Mouse (Mus musculus) hindbrain, embryonic 13.5 days (tissue): ENCODE results near the gene Slc17a4. TPM values are rescaled to one million over a fixed set of nuclear protein-coding genes. Genes with fewer than 3 reads are reported as not detected.

Source experiments
- ATAC-seq: fragments of 200-750 bp; cut with Nextera tagmentation; 2 replicates; pipeline ENCODE4 v1.8.0; 2017; ENCODE audit warnings: moderate TSS enrichment; ENCODE audit not compliant: low FRiP score
- H3K27ac ChIP-seq: fragments of 300-500 bp; sonication (generic); 2 replicates; pipeline ENCODE4 v1.5.1; 2015; ENCODE audit warnings: inconsistent platforms, mild to moderate bottlenecking, moderate library complexity
- H3K27me3 ChIP-seq: fragments of 300-500 bp; sonication (generic); 2 replicates; pipeline ENCODE4 v1.6.1; 2015; ENCODE audit warnings: mild to moderate bottlenecking, inconsistent platforms
- H3K36me3 ChIP-seq: fragments of 300-500 bp; sonication (generic); 2 replicates; pipeline ENCODE4 v1.6.1; 2015; ENCODE audit warnings: mild to moderate bottlenecking, inconsistent platforms
- H3K4me1 ChIP-seq: fragments of 300-500 bp; sonication (generic); replicated peaks from 2 replicates; pipeline ENCODE4 v1.6.1; 2015; ENCODE audit warnings: inconsistent platforms
- H3K4me2 ChIP-seq: fragments of 300-500 bp; sonication (generic); 2 replicates; pipeline ENCODE4 v1.6.1; 2015; ENCODE audit warnings: inconsistent platforms, mild to moderate bottlenecking, moderate library complexity
- H3K4me3 ChIP-seq: fragments of 300-500 bp; sonication (generic); 2 replicates; pipeline ENCODE4 v1.5.1; 2015; ENCODE audit warnings: mild to moderate bottlenecking, inconsistent platforms
- H3K9ac ChIP-seq: fragments of 300-500 bp; sonication (generic); 2 replicates; pipeline ENCODE4 v1.6.1; 2015; ENCODE audit warnings: mild to moderate bottlenecking, inconsistent platforms
- H3K9me3 ChIP-seq: fragments of 300-500 bp; sonication (generic); 2 replicates; pipeline ENCODE4 v1.6.1; 2016; ENCODE audit warnings: inconsistent platforms
- WGBS: fragments of 180-500 bp; shearing (Covaris S2); methylation state at CpG from one replicate; pipeline ENCODE4 v1.1.7; 2015; 5-methylcytosine and 5-hydroxymethylcytosine counted together
- polyA plus RNA-seq: library from polyadenylated mRNA; unstranded; fragments of >200 nt; fragmentation: Nextera tagmentation; extraction: Ambion mirVana; gene quantifications from 2 replicates; pipeline ENCODE4 v1.2.1, GENCODE M21; 2015

Slc17a4 gene
- polyA plus RNA-seq, 1 experiment from 2014 or later, result 0.09 TPM

- Histone ChIP-seq H3K4me2 (no peak overlapping the region), H3K4me3 (no peak overlapping the region), H3K27me3 (no peaks in the 10 kb centered on the region), H3K9me3 (no peaks in the 10 kb centered on the region), H3K4me1 (no peaks in the 10 kb centered on the region), H3K36me3 (no peaks in the 10 kb centered on the region), H3K27ac (no peak overlapping the region), H3K9ac (no peak overlapping the region)
- WGBS, result 85% methylated on average over 3 of the region's 3 CpGs
- no peak for ATAC-seq
Observed at GRCm38 (mm10) chr13:23887026-23887725, 27.6 kb downstream of the Slc17a4 start.

GRCm38 (mm10) chr13:23885540-23885939 is 29.3 kb downstream of the Slc17a4 start:
- Histone ChIP-seq H3K9me3 (no peaks in the 10 kb centered on the region), H3K27ac (no peak overlapping the region), H3K36me3 (no peaks in the 10 kb centered on the region), H3K4me2 (no peak overlapping the region), H3K4me3 (no peak overlapping the region), H3K4me1 (no peaks in the 10 kb centered on the region), H3K9ac (no peak overlapping the region), H3K27me3 (no peaks in the 10 kb centered on the region)
- WGBS, result 37% methylated on average over 2 of the region's 2 CpGs
- no peak for ATAC-seq

- 92% methylated on average over 5 of the region's 5 CpGs for WGBS
- no peaks in the 10 kb centered on the region for H3K36me3 ChIP-seq
- H3K4me1 ChIP-seq, result no peaks in the 10 kb centered on the region
- H3K27me3 ChIP-seq, result no peaks in the 10 kb centered on the region
- no peak overlapping the region for H3K27ac ChIP-seq
- no peak overlapping the region for H3K4me3 ChIP-seq
- no peak overlapping the region for H3K4me2 ChIP-seq
- H3K9me3 ChIP-seq, result no peaks in the 10 kb centered on the region
- no peak overlapping the region for H3K9ac ChIP-seq
- no peak for ATAC-seq
Observed at GRCm38 (mm10) chr13:23879636-23880035, 35.2 kb downstream of the Slc17a4 start.

GRCm38 (mm10) chr13:23879106-23879505 is 35.7 kb downstream of the Slc17a4 start:
- no peak overlapping the region for H3K4me2 ChIP-seq
- no peak overlapping the region for H3K9ac ChIP-seq
- no peaks in the 10 kb centered on the region for H3K27me3 ChIP-seq
- H3K9me3 ChIP-seq, result no peaks in the 10 kb centered on the region
- no peaks in the 10 kb centered on the region for H3K4me1 ChIP-seq
- WGBS, result 79% methylated on average over 3 of the region's 3 CpGs
- H3K27ac ChIP-seq, result no peak overlapping the region
- no peak for ATAC-seq
- no peaks in the 10 kb centered on the region for H3K36me3 ChIP-seq
- H3K4me3 ChIP-seq, result no peak overlapping the region

GRCm38 (mm10) chr13:23873141-23873540 is 41.7 kb downstream of the Slc17a4 start:
- H3K4me2 ChIP-seq, result no peak overlapping the region
- H3K27me3 ChIP-seq, result no peaks in the 10 kb centered on the region
- no peak for ATAC-seq
- H3K9ac ChIP-seq, result no peak overlapping the region
- H3K36me3 ChIP-seq, result no peaks in the 10 kb centered on the region
- no peaks in the 10 kb centered on the region for H3K9me3 ChIP-seq
- WGBS, result 87% methylated on average over 5 of the region's 5 CpGs
- no peak overlapping the region for H3K27ac ChIP-seq
- H3K4me1 ChIP-seq, result no peaks in the 10 kb centered on the region
- H3K4me3 ChIP-seq, result no peak overlapping the region

- ATAC-seq, result no peak
- no peak overlapping the region for H3K4me2 ChIP-seq
- H3K36me3 ChIP-seq, result no peaks in the 10 kb centered on the region
- no peak overlapping the region for H3K9ac ChIP-seq
- no peak overlapping the region for H3K27ac ChIP-seq
- no peaks in the 10 kb centered on the region for H3K4me1 ChIP-seq
- H3K4me3 ChIP-seq, result no peak overlapping the region
- 78% methylated on average over 3 of the region's 3 CpGs for WGBS
- no peaks in the 10 kb centered on the region for H3K27me3 ChIP-seq
- H3K9me3 ChIP-seq, result no peaks in the 10 kb centered on the region
Observed at GRCm38 (mm10) chr13:23869996-23870395, 44.8 kb downstream of the Slc17a4 start.

GRCm38 (mm10) chr13:23868790-23869533 is 45.8 kb downstream of the Slc17a4 start:
- no peaks in the 10 kb centered on the region for H3K36me3 ChIP-seq
- 90% methylated on average over 8 of the region's 8 CpGs for WGBS
- H3K9me3 ChIP-seq, result no peaks in the 10 kb centered on the region
- no peak overlapping the region for H3K27ac ChIP-seq
- no peak overlapping the region for H3K4me2 ChIP-seq
- H3K27me3 ChIP-seq, result no peaks in the 10 kb centered on the region
- no peak overlapping the region for H3K9ac ChIP-seq
- H3K4me3 ChIP-seq, result no peak overlapping the region
- H3K4me1 ChIP-seq, result no peaks in the 10 kb centered on the region
- no peak for ATAC-seq

GRCm38 (mm10) chr13:23867405-23867804 is 47.4 kb downstream of the Slc17a4 start, which contains the start of gene Slc17a1:
TSS of gene Slc17a1 (plus strand) at chr13:23867750.
- Histone ChIP-seq H3K27me3 (no peaks in the 10 kb centered on the region), H3K27ac (no peak within 1 kb of the TSS), H3K9ac (no peak within 1 kb of the TSS), H3K4me1 (no peaks in the 10 kb centered on the region), H3K4me3 (no peak within 1 kb of the TSS), H3K9me3 (no peaks in the 10 kb centered on the region), H3K36me3 (no peaks in the 10 kb centered on the region), H3K4me2 (no peak within 1 kb of the TSS)
- 89% methylated on average over 7 of the region's 7 CpGs for WGBS
- no peak for ATAC-seq

GRCm38 (mm10) chr13:23867000-23867399 is 47.8 kb downstream of the Slc17a4 start:
- Histone ChIP-seq H3K4me3 (no peak overlapping the region), H3K4me1 (no peaks in the 10 kb centered on the region), H3K4me2 (no peak overlapping the region), H3K9me3 (no peaks in the 10 kb centered on the region), H3K27me3 (no peaks in the 10 kb centered on the region), H3K27ac (no peak overlapping the region), H3K9ac (no peak overlapping the region), H3K36me3 (no peaks in the 10 kb centered on the region)
- ATAC-seq, result no peak
- WGBS, result 90% methylated on average over 6 of the region's 6 CpGs

GRCm38 (mm10) chr13:23866086-23866710 is 48.6 kb downstream of the Slc17a4 start:
- Histone ChIP-seq H3K27ac (no peak overlapping the region), H3K9ac (no peak overlapping the region), H3K36me3 (no peaks in the 10 kb centered on the region), H3K4me1 (no peaks in the 10 kb centered on the region), H3K9me3 (no peaks in the 10 kb centered on the region), H3K4me2 (no peak overlapping the region), H3K27me3 (no peaks in the 10 kb centered on the region), H3K4me3 (no peak overlapping the region)
- no peak for ATAC-seq
- WGBS, result 87% methylated on average over 9 of the region's 9 CpGs

GRCm38 (mm10) chr13:23864711-23865110 is 50.1 kb downstream of the Slc17a4 start:
- H3K27ac ChIP-seq, result no peak overlapping the region
- no peaks in the 10 kb centered on the region for H3K4me1 ChIP-seq
- H3K4me3 ChIP-seq, result no peak overlapping the region
- WGBS, result 84% methylated on average over 9 of the region's 9 CpGs
- no peaks in the 10 kb centered on the region for H3K9me3 ChIP-seq
- H3K36me3 ChIP-seq, result no peaks in the 10 kb centered on the region
- H3K9ac ChIP-seq, result no peak overlapping the region
- H3K27me3 ChIP-seq, result no peaks in the 10 kb centered on the region
- no peak for ATAC-seq
- no peak overlapping the region for H3K4me2 ChIP-seq

GRCm38 (mm10) chr13:23861815-23862214 is 53.0 kb downstream of the Slc17a4 start:
- H3K27ac ChIP-seq, result no peak overlapping the region
- H3K4me2 ChIP-seq, result no peak overlapping the region
- H3K36me3 ChIP-seq, result no peaks in the 10 kb centered on the region
- no peaks in the 10 kb centered on the region for H3K9me3 ChIP-seq
- no peak overlapping the region for H3K9ac ChIP-seq
- no peak overlapping the region for H3K4me3 ChIP-seq
- no peaks in the 10 kb centered on the region for H3K4me1 ChIP-seq
- no peak for ATAC-seq
- no peaks in the 10 kb centered on the region for H3K27me3 ChIP-seq
